In the genomic region with DNA sequence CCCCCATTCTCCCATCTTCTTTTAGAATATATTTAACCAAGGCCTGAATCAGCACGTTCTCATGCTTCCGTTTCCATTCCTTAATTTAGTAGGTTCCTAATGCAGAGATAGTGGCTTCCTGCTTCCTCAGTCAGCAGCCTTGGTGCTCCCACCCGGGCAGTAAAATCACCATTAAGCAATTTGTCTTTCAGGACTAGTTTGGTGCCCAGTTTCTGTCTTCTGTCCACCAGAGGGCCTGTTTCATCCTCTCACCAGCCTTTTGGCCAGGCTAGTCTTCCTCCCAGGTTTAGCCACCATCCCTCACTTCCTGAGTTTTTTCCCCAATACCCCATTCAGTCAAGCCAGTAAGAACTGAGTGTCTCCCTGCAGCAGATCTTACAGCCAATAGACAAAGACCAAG, we compare ENCODE assay signal across 8 mouse cellular contexts.
DNase-seq lines count a peak whose midpoint lies in the region; ATAC-seq lines count a peak whose summit lies in the region.

No protein-coding gene starts in this region.

- no peaks in the 10 kb centered on the region for H3K4me1 ChIP-seq in liver, embryonic 12.5 days

- WGBS in liver, embryonic 12.5 days (ENCODE audit: insufficient replicate concordance): 56% methylated on average over 3 of the region's 3 CpGs

- no peak for ATAC-seq in liver, embryonic 12.5 days

- H3K27me3 ChIP-seq in liver, embryonic 12.5 days (replicated peaks): no peaks in the 10 kb centered on the region

- no peak overlapping the region for H3K4me2 ChIP-seq in liver, embryonic 12.5 days

- no peak overlapping the region for H3K4me3 ChIP-seq in liver, embryonic 12.5 days

- H3K9ac ChIP-seq in liver, embryonic 12.5 days: no peak overlapping the region

- H3K27ac ChIP-seq in liver, embryonic 12.5 days: no peak overlapping the region

- no peaks in the 10 kb centered on the region for H3K9me3 ChIP-seq in liver, embryonic 12.5 days (replicated peaks)

- H3K36me3 ChIP-seq in liver, embryonic 12.5 days: peaks cover 86% of the 10 kb centered on the region

- peak; percentile 13 for DNase-seq in embryo, embryonic 10.5 days (ENCODE audit: low spot score)
- DNase-seq in embryo, embryonic 10 days (ENCODE audit: low spot score): no peak
- peak; percentile 11 for DNase-seq in liver
- peak; percentile 19 for DNase-seq in kidney, adult 9 months
- DNase-seq in lung, postnatal 25 days (ENCODE audit: low spot score): peak; percentile 30
- no peak for DNase-seq in thymus, adult 18-20 months
- DNase-seq in left cerebral cortex, adult 8-10 months (ENCODE audit: low spot score in 2 of 2): no peak

Comparison
In these comparisons a context has a peak if more than half of its experiments do, and no peak if none do; other contexts are left out.
1. DNase-seq: peak in embryo, embryonic 10.5 days (single experiment), liver (single experiment), kidney, adult 9 months (single experiment) and lung, postnatal 25 days (single experiment); none in embryo, embryonic 10 days (single experiment), thymus, adult 18-20 months (0 of 2) and left cerebral cortex, adult 8-10 months (0 of 2).